36 mouse cellular contexts compared by ENCODE assay signal in the genomic region with DNA sequence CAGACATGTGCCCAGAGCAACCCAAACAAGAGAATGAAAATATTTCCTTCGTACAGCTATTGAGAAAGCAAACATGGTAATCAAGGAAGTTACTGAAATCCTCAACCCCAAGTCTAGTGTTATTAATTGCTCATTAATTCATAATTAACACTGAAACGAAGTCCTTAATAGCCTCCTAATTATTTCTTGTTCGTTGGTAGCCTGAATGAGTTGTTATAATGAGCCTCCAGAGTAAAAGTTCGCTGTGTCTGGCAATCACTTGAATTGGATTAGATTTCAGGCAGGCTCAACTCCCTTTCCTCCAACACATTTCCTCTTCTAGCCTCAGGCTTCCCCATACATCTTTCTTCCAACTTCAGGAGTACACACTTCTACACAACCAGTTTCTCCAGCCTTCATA. TPM values are rescaled to one million over a fixed set of nuclear protein-coding genes. Genes with fewer than 3 reads are reported as not detected.
"Had no signal": no experiment of that assay in that cellular context is flagged by ENCODE, and none has a peak within 500 bp of the region (broad histone marks: within the 10 kb centered on the region; RNA-seq: fewer than 3 reads in every experiment).

No protein-coding gene starts in this region.

- H3K36me3 ChIP-seq: heart, embryonic 13.5 days; heart, embryonic 15.5 days; hindbrain, embryonic 13.5 days; hindbrain, embryonic 15.5 days; kidney, embryonic 15.5 days; limb, embryonic 13.5 days; limb, embryonic 15.5 days; liver, embryonic 12.5 days had no signal

- H3K27ac ChIP-seq: heart, adult 2 months; heart, embryonic 13.5 days; heart, embryonic 15.5 days; hindbrain, embryonic 13.5 days; hindbrain, embryonic 15.5 days; hindbrain, postnatal 0 days; kidney, embryonic 15.5 days; kidney, postnatal 0 days; limb, embryonic 13.5 days; limb, embryonic 15.5 days; liver, embryonic 12.5 days had no signal

- H3K27me3 ChIP-seq: heart, embryonic 15.5 days; hindbrain, embryonic 15.5 days; limb, embryonic 13.5 days; limb, embryonic 15.5 days had no signal

- DNase-seq: gastrocnemius, postnatal 14 days; gastrocnemius, postnatal 36 days; heart, adult 11 months; heart, adult 2 months; heart, postnatal 14 days; heart, postnatal 36 days; kidney, adult 11 months; kidney, adult 2 months; kidney, adult 9 months; kidney, postnatal 14 days; kidney, postnatal 36 days; layer of hippocampus, adult 9-11 months; layer of hippocampus, postnatal 36 days; left cerebral cortex, postnatal 4 days had no signal

- H3K9ac ChIP-seq: heart, embryonic 13.5 days; heart, embryonic 15.5 days; hindbrain, embryonic 13.5 days; hindbrain, embryonic 15.5 days; kidney, embryonic 15.5 days; limb, embryonic 13.5 days; limb, embryonic 15.5 days; liver, embryonic 12.5 days had no signal

- ATAC-seq: hindbrain, postnatal 0 days; intestine, embryonic 16.5 days; liver, embryonic 12.5 days had no signal

- H3K4me2 ChIP-seq: heart, embryonic 11.5 days; heart, embryonic 13.5 days; heart, embryonic 15.5 days; hindbrain, embryonic 13.5 days; hindbrain, embryonic 15.5 days; kidney, embryonic 15.5 days; limb, embryonic 13.5 days; limb, embryonic 15.5 days; liver, embryonic 12.5 days had no signal

- H3K4me1 ChIP-seq: heart, embryonic 13.5 days; heart, embryonic 15.5 days; kidney, embryonic 15.5 days; limb, embryonic 15.5 days; liver, embryonic 12.5 days had no signal

- H3K9me3 ChIP-seq: heart, embryonic 13.5 days; heart, embryonic 15.5 days; hindbrain, embryonic 13.5 days; hindbrain, embryonic 15.5 days; kidney, embryonic 15.5 days; limb, embryonic 13.5 days; limb, embryonic 15.5 days; liver, embryonic 12.5 days had no signal

- H3K4me3 ChIP-seq: heart, adult 2 months; heart, embryonic 13.5 days; heart, embryonic 15.5 days; hindbrain, embryonic 13.5 days; hindbrain, embryonic 15.5 days; kidney, embryonic 15.5 days; limb, embryonic 13.5 days; limb, embryonic 15.5 days; liver, embryonic 12.5 days had no signal

RNA-seq across cellular contexts. Expression of a gene that starts 27.6 kb away (rescaled TPM):
- total RNA-seq: gastrocnemius, adult 18-20 months; gastrocnemius, adult 8-10 months; gastrocnemius, postnatal 14 days; gastrocnemius, postnatal 36 days; heart, adult 2 months; heart, postnatal 14 days; heart, postnatal 36 days; hematopoietic stem cell, adult 5-6 weeks; hindbrain, postnatal 0 days; liver, adult 2 months had no signal
- polyA plus RNA-seq: gonadal fat pad, adult 2 months; heart, adult 2 months; heart, embryonic 11.5 days; heart, embryonic 13.5 days; heart, embryonic 15.5 days; heart, postnatal 0 days; hindbrain, embryonic 11.5 days; hindbrain, embryonic 13.5 days; hindbrain, postnatal 0 days; intestine, embryonic 14.5 days; intestine, embryonic 16.5 days; kidney, adult 2 months; kidney, embryonic 15.5 days; kidney, postnatal 0 days; large intestine, adult 2 months; limb, embryonic 11.5 days; limb, embryonic 15.5 days; liver, adult 2 months; liver, embryonic 12.5 days had no signal
